Mouse (Mus musculus) stomach, postnatal 0 days (tissue): Measurements from ENCODE around the gene Crybg1.

Source experiments
- CTCF ChIP-seq: IDR thresholded peaks from 2 replicates; pipeline ENCODE4 v1.5.1; 2016; ENCODE audit warnings: antibody characterized with exemption, low read depth, mild to moderate bottlenecking, moderate library complexity
- EP300 ChIP-seq: optimal IDR thresholded peaks from 2 replicates; pipeline ENCODE3; 2016; ENCODE audit warnings: antibody characterized with exemption

DNA sequence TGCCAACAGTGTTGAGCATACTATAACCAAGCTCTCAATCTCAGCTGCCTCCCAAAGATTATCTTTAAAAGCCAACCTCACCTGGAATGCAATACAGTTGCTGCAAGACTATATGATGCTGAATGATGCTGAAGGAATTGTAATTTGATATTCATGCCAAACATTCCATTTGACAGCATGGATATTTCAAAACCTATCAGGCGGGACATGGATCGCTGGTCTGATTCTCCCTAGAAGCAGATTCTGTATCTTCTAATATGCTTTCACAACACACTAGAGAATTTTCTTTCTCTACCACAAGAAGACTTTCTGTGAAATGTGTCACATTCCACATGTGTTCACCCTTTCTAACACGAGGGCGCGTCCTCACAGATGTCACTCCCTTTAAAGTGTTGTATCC lies 22.6 kb downstream of the Crybg1 start:
- TF ChIP-seq CTCF: no peak
- no peak for TF ChIP-seq EP300
